Mouse (Mus musculus) ES-E14 (cell line): Measurements from ENCODE around the gene Skil.

ENCODE experiments used
- CHD2 ChIP-seq: IDR thresholded peaks from 2 replicates; pipeline ENCODE4 v1.6.1; 2014; ENCODE audit warnings: mild to moderate bottlenecking, low read depth, low read length, inconsistent platforms
- HCFC1 ChIP-seq: IDR thresholded peaks from 2 replicates; pipeline ENCODE4 v1.6.1; 2012; ENCODE audit warnings: low read length, inconsistent platforms, borderline replicate concordance; ENCODE audit not compliant: insufficient read depth
- MAFK ChIP-seq: IDR thresholded peaks from 2 replicates; pipeline ENCODE4 v1.6.1; 2014; ENCODE audit warnings: mild to moderate bottlenecking, low read depth, low read length, inconsistent platforms; ENCODE audit not compliant: insufficient read depth
- ZNF384 ChIP-seq: IDR thresholded peaks from 2 replicates; pipeline ENCODE4 v1.6.1; 2012; ENCODE audit warnings: low read depth, low read length, inconsistent platforms

DNA sequence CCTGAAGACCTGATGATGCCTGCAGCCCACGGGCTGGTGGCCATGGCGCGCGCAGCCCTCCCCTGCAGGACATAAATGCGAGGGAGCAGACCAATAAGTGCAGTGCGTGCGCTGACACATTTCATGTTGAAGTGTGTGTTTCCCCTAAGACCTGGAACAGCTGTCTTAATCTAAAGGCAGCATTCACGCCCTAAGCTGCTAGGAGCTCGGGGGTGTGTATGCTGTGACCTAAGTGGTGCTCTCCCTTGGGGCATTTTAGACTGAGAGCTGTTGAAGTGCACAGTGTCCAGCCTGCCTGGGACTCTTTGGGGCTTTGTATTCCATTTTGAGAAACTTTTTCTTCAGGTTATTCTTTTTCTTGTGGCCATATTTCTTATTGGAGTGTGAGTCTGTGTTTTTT is 43.1 kb upstream of the Skil start:
- no peak for TF ChIP-seq MAFK
- no peak for TF ChIP-seq ZNF384
- TF ChIP-seq HCFC1, result no peak
- no peak for TF ChIP-seq CHD2
